Mouse (Mus musculus) embryo, embryonic 9.5 days (tissue): ENCODE results near the gene Ndc80.
"Not testable (repeated sequence)": the region's sequence is repeated elsewhere in the genome, so short reads cannot be mapped to it uniquely, and the experiment has no call there.

Experiments
- DNase-seq: peaks from one replicate; pipeline ENCODE4 v3.0.0-alpha.2; 2017; ENCODE audit errors: extremely low spot score

Ndc80 gene

DNA sequence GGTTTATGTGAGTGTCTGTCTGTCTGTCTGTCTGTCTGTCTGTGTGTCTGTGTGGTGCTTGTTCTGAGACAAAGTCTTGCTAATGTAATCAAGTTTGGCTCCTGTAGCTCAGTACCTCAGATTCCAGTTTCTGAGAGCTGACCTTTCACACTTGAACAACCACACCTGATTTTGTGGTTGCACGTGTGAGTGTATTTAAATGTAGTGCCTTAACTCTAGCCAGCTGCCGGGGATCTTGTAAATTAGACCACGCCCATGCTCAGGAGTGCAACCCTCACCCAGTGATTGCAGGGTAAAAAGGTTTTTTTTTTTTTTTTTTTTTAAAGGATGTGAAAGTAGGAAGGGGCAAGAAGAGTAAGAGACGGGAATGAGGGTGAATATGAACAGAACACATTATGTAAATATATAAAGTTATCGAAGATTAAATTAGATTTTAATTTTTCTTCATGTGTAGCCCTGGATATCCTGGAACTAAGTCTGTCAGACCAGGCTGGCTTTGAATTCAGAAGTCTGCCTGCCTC is 47.2 kb downstream of the Ndc80 start:
- no peak for DNase-seq

DNA sequence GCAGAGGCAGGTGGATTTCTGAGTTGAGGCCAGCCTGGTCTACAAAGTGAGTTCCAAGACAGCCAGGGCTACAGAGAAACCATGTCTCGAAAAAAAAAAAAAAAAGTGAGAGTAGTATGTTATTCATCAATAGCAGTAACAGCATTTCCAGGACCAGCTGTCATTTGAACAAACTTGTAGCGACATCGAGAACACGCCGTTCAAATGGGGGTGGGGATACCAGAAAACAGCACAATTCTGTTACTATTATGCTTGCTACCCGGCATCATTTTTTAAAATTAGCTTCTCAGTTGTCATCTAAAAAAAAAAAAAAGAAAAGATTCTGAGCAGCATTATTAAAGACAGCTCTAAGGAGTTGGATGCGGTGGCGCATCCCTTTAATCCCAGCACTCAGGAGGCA is 49.2 kb downstream of the Ndc80 start:
- DNase-seq = no peak

DNA sequence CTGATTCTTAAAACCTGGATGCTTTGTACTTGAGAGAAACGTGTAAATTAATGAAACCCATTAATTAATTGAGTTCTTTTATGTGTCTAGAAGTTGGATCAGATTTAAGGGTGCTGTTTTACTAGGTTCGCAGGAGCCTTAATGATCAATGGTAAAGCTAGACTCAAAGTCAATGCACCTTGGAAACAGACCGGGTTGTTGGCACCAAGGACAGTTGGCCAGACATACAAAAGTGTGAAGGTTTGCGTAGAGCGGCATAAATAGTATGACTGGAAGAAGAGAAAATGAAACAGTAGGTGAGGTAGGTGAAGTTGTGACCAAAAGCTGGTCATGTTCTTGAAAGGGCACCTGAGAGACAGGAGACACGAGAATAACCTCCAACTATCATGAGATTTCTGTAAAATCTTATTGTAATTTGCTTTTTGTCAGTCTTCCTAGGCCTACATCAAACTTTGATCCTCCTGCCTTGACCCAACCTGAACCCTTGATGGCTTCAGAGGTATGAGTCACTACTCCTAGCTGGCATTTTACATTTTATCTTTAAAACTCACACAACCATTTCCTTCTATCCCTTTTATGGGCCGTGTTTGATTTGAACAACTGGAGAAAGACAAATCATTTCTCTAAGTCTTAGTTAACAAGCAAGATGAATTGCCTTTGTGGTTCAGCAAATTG is 50.2 kb downstream of the Ndc80 start:
- no peak for DNase-seq

DNA sequence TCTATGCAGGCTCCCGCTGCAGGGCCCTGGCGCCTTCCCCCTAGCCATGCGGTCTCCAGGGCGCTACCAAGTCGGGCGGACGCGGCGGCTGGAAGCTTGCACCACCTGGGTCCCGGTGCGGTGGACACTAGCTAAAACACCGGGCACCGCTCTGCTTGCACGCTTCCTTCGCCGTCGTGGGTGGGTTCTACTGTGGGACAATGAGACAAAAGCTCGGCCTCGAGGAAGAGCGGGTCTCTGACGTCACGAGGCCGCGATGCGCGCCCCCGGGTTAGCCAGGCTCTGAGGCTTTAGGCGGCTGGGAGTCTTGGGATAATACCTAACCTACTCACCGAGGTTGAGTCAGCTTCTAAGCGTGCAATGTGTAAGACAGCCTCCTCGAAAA is 51.0 kb downstream of the Ndc80 start:
- DNase-seq = no peak

DNA sequence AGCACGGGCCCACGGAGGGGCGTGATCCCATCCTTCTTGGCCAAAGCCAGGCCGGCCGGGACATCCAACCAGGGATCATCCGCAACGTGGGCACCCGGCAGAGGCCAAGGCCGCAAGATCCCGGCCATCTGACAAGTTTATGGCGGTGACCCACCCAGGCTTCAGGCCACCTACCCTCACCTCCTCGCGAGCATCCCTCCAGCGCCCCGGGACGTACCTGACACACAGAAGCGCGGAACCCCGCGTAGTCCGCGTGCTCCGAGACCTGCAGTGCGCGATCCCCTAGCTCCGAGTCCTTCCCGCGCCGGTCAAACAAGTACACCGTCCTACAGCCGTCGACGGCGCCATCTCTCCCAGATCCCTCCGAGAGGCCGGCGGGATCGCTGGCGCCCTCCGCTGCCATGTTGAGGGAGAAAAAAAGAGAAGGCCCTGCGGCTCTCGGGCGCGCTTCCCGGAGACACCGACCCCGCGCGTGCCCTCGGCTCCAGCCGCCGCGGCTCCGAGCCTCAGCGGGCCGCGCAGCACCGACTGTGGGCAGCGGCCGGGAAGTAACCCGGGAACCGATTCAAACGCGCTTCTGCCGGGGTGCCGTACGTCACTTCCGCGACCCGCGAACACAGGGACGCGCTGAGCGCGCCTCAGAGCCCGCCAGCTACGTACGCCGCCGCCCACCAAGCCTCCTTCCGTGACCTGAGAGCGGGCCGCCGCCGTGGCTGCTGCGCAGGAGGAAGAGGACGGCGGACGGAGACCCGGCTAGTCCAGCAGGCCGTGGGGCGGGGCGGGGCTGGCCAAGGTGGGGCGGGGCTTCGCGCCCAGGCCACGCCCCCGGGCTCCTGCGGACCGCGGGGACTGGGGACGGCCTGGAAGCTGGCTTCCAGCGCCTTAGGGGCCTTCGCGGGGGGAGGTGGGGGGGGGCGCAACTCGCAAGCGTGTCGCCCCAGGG is 51.6 kb downstream of the Ndc80 start, which contains the start of gene Smchd1:
Smchd1 (minus strand) TSS at position 582 of the 943 bp plus-strand sequence.
- DNase-seq = peak; percentile 96

DNA sequence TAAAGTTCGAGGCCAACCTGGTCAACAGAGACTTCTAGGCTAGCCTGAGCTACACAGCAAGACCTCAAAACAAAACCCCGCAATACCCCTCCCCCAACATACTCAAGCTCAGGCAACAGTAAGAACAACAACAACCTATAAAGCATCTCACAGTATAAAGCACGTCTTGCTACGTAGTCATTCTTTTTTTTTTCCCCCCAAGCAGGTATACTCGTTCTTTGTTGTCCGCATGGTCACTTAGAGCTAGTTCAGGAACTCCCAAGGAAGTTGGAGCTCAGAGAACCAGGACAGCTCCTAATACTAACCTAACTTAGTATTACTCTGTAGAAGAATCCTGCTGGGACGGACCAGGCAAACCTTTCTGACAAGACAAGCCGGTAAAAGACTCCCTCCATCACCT is 52.5 kb downstream of the Ndc80 start:
- peak; percentile 22 for DNase-seq

- DNase-seq = no peak
Measured at GRCm38 (mm10) chr17:71471261-71471660, 55.4 kb downstream of the Ndc80 start.

GRCm38 (mm10) chr17:71460312-71460711 is 66.3 kb downstream of the Ndc80 start:
- no peak for DNase-seq

DNA sequence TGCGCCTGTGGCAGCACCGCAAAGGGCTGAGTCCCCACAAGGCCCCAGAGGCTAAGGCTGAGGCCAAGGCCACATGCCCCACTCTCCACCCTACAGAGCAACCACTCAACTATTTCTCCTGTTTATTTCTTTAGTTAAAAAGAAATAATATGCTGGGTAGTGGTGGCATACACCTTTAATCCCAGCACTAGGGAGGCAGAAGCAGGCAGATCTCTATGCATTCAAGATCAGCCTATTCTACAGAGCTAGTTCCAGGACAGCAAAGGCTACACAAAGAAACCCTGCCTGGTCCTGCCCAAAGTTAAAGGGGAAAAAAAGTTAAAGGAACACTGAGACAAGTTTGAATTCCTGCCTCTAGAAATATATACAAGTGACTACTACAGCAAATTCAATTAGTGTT is 66.8 kb downstream of the Ndc80 start, which contains the start of gene Gm4707:
Gm4707 (minus strand) TSS at position 101 of the 400 bp plus-strand sequence.
- no peak for DNase-seq

DNA sequence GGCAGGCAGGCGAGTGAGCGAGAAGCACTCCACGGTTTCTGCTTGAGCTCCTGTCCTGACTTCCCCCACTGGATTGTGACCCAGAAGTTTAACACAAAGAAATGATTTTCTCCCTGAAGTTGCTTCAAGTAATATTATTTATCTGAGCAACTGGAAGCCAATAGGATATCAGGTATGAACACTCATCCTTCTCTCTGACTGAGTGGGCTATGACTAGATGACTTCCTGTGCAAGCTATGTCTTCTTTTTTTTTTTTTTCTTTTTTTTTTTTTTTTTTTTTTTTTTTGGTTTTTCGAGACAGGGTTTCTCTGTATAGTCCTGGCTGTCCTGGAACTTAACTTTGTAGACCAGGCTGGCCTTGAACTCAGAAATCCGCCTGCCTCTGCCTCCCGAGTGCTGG is 69.3 kb downstream of the Ndc80 start:
- not testable (repeated sequence) for DNase-seq
